Mouse (Mus musculus): ENCODE results near the gene Cwc27. TPM values are rescaled to one million over a fixed set of nuclear protein-coding genes. Genes with fewer than 3 reads are reported as not detected.

Gene Cwc27
- polyA plus RNA-seq, 1 experiment from 2014 or later, result 31.1 TPM

- DNase-seq (ENCODE audit: low spot score), result no peak
- H3K27me3 ChIP-seq (replicated peaks; ENCODE audit: control insufficient read depth, insufficient read depth, low read length), result no peaks in the 10 kb centered on the region
- no peak overlapping the region for H3K9ac ChIP-seq (ENCODE audit: low read length)
- no peak overlapping the region for H3K27ac ChIP-seq (ENCODE audit: low read depth)
- H3K4me2 ChIP-seq (ENCODE audit: low read length), result no peak overlapping the region
- H3K4me3 ChIP-seq (ENCODE audit: low read depth, low read length), result no peak overlapping the region
- H3K36me3 ChIP-seq (ENCODE audit: control insufficient read depth, insufficient read depth, low read length), result no peaks in the 10 kb centered on the region
- no peak for ATAC-seq (replicated peaks; ENCODE audit: low FRiP score, low TSS enrichment, low read depth)
- WGBS, result 84% methylated on average over 4 of the region's 4 CpGs
- H3K4me1 ChIP-seq (replicated peaks; ENCODE audit: control insufficient read depth, insufficient read depth, low read length), result no peaks in the 10 kb centered on the region
- no peaks in the 10 kb centered on the region for H3K9me3 ChIP-seq (ENCODE audit: control insufficient read depth, low read length)
Observed at GRCm38 (mm10) chr13:104617201-104617600, 199.7 kb downstream of the Cwc27 start.

DNA sequence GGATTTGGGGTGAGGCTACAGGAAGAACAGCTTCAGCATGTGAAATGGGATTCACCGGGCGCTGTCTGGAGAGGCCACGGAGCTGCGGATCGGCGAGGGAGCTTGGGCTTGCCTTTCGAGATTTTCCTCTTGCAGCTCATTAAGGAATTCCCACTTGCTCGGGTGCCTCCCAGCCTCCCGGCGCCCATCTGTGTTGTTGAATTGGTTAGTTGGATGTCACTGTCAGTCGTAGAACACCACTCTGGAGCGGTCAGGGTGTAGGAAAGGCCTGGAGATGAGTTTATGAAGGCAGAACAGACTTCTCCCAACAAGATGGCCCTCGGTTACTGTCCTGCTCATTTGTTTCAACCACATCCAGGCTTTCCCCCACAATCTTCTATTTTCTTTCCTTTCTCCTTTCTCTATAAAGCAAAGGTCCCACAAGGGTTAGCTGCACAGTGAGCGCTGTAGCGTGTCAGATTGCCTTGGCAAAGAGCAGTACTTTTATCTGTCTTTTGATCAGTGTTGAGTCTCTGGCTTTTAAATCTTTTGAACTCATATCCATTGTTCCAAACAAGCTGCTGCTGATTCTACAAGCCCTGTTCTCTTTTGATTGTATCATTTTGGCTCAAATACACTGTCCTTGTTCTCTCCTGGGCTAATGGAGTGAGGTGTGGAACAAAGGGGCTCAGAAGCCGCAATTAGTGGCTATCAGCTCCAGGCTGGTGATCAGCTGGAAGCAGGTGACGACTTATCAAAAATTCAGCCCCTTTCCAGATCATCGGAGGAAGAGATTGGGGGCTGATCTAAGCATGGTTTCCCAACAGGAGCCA is 200.7 kb downstream of the Cwc27 start:
- 89% methylated on average over 18 of the region's 18 CpGs for WGBS
- no peak overlapping the region for H3K4me3 ChIP-seq (ENCODE audit: low read depth, low read length)
- no peak for ATAC-seq (replicated peaks; ENCODE audit: low FRiP score, low TSS enrichment, low read depth)

DNA sequence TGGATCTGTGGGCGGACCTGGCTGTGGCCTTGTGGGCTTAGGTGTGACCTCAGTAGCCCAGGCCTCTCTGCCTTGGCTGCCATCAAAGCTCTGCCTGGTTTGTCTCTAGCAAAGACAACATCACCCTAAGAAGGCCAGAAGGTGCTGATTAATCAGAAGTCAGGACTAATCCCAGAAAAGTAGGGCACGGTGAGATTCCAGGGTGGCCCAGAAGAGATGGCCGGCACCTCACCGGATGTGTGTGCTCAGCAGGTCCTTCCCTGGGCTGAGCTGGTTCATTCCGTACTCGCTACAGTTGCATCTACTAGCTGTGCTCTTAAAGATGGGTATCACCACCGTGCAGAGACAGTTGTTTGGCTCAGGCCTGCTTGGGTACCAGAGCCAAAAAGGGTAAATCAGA is 201.8 kb downstream of the Cwc27 start:
- ATAC-seq (replicated peaks; ENCODE audit: low FRiP score, low TSS enrichment, low read depth), result no peak
- no peak overlapping the region for H3K27ac ChIP-seq (ENCODE audit: low read depth)
- no peaks in the 10 kb centered on the region for H3K27me3 ChIP-seq (replicated peaks; ENCODE audit: control insufficient read depth, insufficient read depth, low read length)
- H3K4me1 ChIP-seq (replicated peaks; ENCODE audit: control insufficient read depth, insufficient read depth, low read length), result 0 out of 2 replicates have a peak, but pooled peaks cover 3% of the 10 kb centered on the region
- no peak overlapping the region for H3K4me3 ChIP-seq (ENCODE audit: low read depth, low read length)
- H3K36me3 ChIP-seq (ENCODE audit: control insufficient read depth, insufficient read depth, low read length), result no peaks in the 10 kb centered on the region
- no peak overlapping the region for H3K4me2 ChIP-seq (ENCODE audit: low read length)
- DNase-seq (ENCODE audit: low spot score), result no peak
- 91% methylated on average over 7 of the region's 7 CpGs for WGBS
- no peaks in the 10 kb centered on the region for H3K9me3 ChIP-seq (ENCODE audit: control insufficient read depth, low read length)
- no peak overlapping the region for H3K9ac ChIP-seq (ENCODE audit: low read length)

More for the DNA sequence above, 200.7 kb downstream of the Cwc27 start:
- no peak overlapping the region for H3K27ac ChIP-seq (ENCODE audit: low read depth)
- no peak overlapping the region for H3K9ac ChIP-seq (ENCODE audit: low read length)
- DNase-seq (ENCODE audit: low spot score), result no peak
- H3K27me3 ChIP-seq (replicated peaks; ENCODE audit: control insufficient read depth, insufficient read depth, low read length), result no peaks in the 10 kb centered on the region
- no peak overlapping the region for H3K4me2 ChIP-seq (ENCODE audit: low read length)
- H3K36me3 ChIP-seq (ENCODE audit: control insufficient read depth, insufficient read depth, low read length), result no peaks in the 10 kb centered on the region
- H3K4me1 ChIP-seq (replicated peaks; ENCODE audit: control insufficient read depth, insufficient read depth, low read length), result no peaks in the 10 kb centered on the region
- no peaks in the 10 kb centered on the region for H3K9me3 ChIP-seq (ENCODE audit: control insufficient read depth, low read length)

- H3K27ac ChIP-seq (ENCODE audit: low read depth), result no peak overlapping the region
- H3K9me3 ChIP-seq (ENCODE audit: control insufficient read depth, low read length), result no peaks in the 10 kb centered on the region
- H3K4me3 ChIP-seq (ENCODE audit: low read depth, low read length), result no peak overlapping the region
- H3K4me1 ChIP-seq (replicated peaks; ENCODE audit: control insufficient read depth, insufficient read depth, low read length), result 0 out of 2 replicates have a peak, but pooled peaks cover 3% of the 10 kb centered on the region
- H3K9ac ChIP-seq (ENCODE audit: low read length), result no peak overlapping the region
- DNase-seq (ENCODE audit: low spot score) (no peak), ATAC-seq (replicated peaks; ENCODE audit: low FRiP score, low TSS enrichment, low read depth) (no peak)
- no peaks in the 10 kb centered on the region for H3K27me3 ChIP-seq (replicated peaks; ENCODE audit: control insufficient read depth, insufficient read depth, low read length)
- H3K4me2 ChIP-seq (ENCODE audit: low read length), result no peak overlapping the region
- H3K36me3 ChIP-seq (ENCODE audit: control insufficient read depth, insufficient read depth, low read length), result no peaks in the 10 kb centered on the region
- 95% methylated on average over 4 of the region's 4 CpGs for WGBS
Observed at GRCm38 (mm10) chr13:104611296-104611695, 205.6 kb downstream of the Cwc27 start.

GRCm38 (mm10) chr13:104610210-104611111 is 206.5 kb downstream of the Cwc27 start:
- H3K4me1 ChIP-seq (replicated peaks; ENCODE audit: control insufficient read depth, insufficient read depth, low read length), result 0 out of 2 replicates have a peak, but pooled peaks cover 3% of the 10 kb centered on the region
- H3K36me3 ChIP-seq (ENCODE audit: control insufficient read depth, insufficient read depth, low read length), result no peaks in the 10 kb centered on the region
- H3K9ac ChIP-seq (ENCODE audit: low read length), result no peak overlapping the region
- ATAC-seq (replicated peaks; ENCODE audit: low FRiP score, low TSS enrichment, low read depth), result no peak; the same call in 1 of the 2 replicates
- H3K27me3 ChIP-seq (replicated peaks; ENCODE audit: control insufficient read depth, insufficient read depth, low read length), result no peaks in the 10 kb centered on the region
- WGBS, result 82% methylated on average over 22 of the region's 22 CpGs
- DNase-seq (ENCODE audit: low spot score), result no peak
- H3K4me2 ChIP-seq (ENCODE audit: low read length), result no peak overlapping the region
- H3K9me3 ChIP-seq (ENCODE audit: control insufficient read depth, low read length), result no peaks in the 10 kb centered on the region
- no peak overlapping the region for H3K27ac ChIP-seq (ENCODE audit: low read depth)
- no peak overlapping the region for H3K4me3 ChIP-seq (ENCODE audit: low read depth, low read length)

GRCm38 (mm10) chr13:104608516-104608915 is 208.4 kb downstream of the Cwc27 start:
- Histone ChIP-seq H3K27me3 (replicated peaks; ENCODE audit: control insufficient read depth, insufficient read depth, low read length) (no peaks in the 10 kb centered on the region), H3K4me3 (ENCODE audit: low read depth, low read length) (no peak overlapping the region), H3K9ac (ENCODE audit: low read length) (no peak overlapping the region), H3K4me2 (ENCODE audit: low read length) (no peak overlapping the region), H3K4me1 (replicated peaks; ENCODE audit: control insufficient read depth, insufficient read depth, low read length) (0 out of 2 replicates have a peak, but pooled peaks cover 3% of the 10 kb centered on the region), H3K27ac (ENCODE audit: low read depth) (no peak overlapping the region), H3K36me3 (ENCODE audit: control insufficient read depth, insufficient read depth, low read length) (no peaks in the 10 kb centered on the region), H3K9me3 (ENCODE audit: control insufficient read depth, low read length) (no peaks in the 10 kb centered on the region)
- ATAC-seq (replicated peaks; ENCODE audit: low FRiP score, low TSS enrichment, low read depth) (no peak), DNase-seq (ENCODE audit: low spot score) (no peak)
- 82% methylated on average over 18 of the region's 18 CpGs for WGBS

- H3K9me3 ChIP-seq (ENCODE audit: control insufficient read depth, low read length), result no peaks in the 10 kb centered on the region
- H3K4me3 ChIP-seq (ENCODE audit: low read depth, low read length), result no peak overlapping the region
- no peak overlapping the region for H3K27ac ChIP-seq (ENCODE audit: low read depth)
- DNase-seq (ENCODE audit: low spot score) (no peak), ATAC-seq (replicated peaks; ENCODE audit: low FRiP score, low TSS enrichment, low read depth) (no peak)
- no peak overlapping the region for H3K4me2 ChIP-seq (ENCODE audit: low read length)
- H3K4me1 ChIP-seq (replicated peaks; ENCODE audit: control insufficient read depth, insufficient read depth, low read length), result 0 out of 2 replicates have a peak, but pooled peaks cover 3% of the 10 kb centered on the region
- no peak overlapping the region for H3K9ac ChIP-seq (ENCODE audit: low read length)
- 64% methylated on average over 14 of the region's 14 CpGs for WGBS
- no peaks in the 10 kb centered on the region for H3K27me3 ChIP-seq (replicated peaks; ENCODE audit: control insufficient read depth, insufficient read depth, low read length)
- H3K36me3 ChIP-seq (ENCODE audit: control insufficient read depth, insufficient read depth, low read length), result no peaks in the 10 kb centered on the region
Observed at GRCm38 (mm10) chr13:104606786-104607580, 210.0 kb downstream of the Cwc27 start.

GRCm38 (mm10) chr13:104605111-104605510 is 211.8 kb downstream of the Cwc27 start:
- WGBS, result 93% methylated on average over 2 of the region's 2 CpGs
- H3K4me2 ChIP-seq (ENCODE audit: low read length), result no peak overlapping the region
- no peak overlapping the region for H3K4me3 ChIP-seq (ENCODE audit: low read depth, low read length)
- H3K27me3 ChIP-seq (replicated peaks; ENCODE audit: control insufficient read depth, insufficient read depth, low read length), result no peaks in the 10 kb centered on the region
- H3K4me1 ChIP-seq (replicated peaks; ENCODE audit: control insufficient read depth, insufficient read depth, low read length), result no peaks in the 10 kb centered on the region
- H3K27ac ChIP-seq (ENCODE audit: low read depth), result no peak overlapping the region
- H3K36me3 ChIP-seq (ENCODE audit: control insufficient read depth, insufficient read depth, low read length), result no peaks in the 10 kb centered on the region
- DNase-seq (ENCODE audit: low spot score) (no peak), ATAC-seq (replicated peaks; ENCODE audit: low FRiP score, low TSS enrichment, low read depth) (no peak)
- H3K9ac ChIP-seq (ENCODE audit: low read length), result no peak overlapping the region
- H3K9me3 ChIP-seq (ENCODE audit: control insufficient read depth, low read length), result no peaks in the 10 kb centered on the region
